Mouse (Mus musculus) thymus, postnatal 36 days (tissue): ENCODE measurements at regions not wholly inside any gene's neighbourhood (a gene's known extent, or its start where the extent isn't known, plus 50 kb on each side); places are given as distances from the start of the nearest gene placed in this dataset.

Experiments
- DNase-seq, 2 experiments: peaks; one replicate each; pipeline ENCODE4 v3.0.0; 2022; ENCODE audit warnings: mixed read lengths in 2 of 2

- peak; percentile 8 to 9 for DNase-seq
Observed at GRCm38 (mm10) chr2:117988396-117989173, 123.1 kb upstream of the Thbs1 start.

- DNase-seq = no peak
Observed at GRCm38 (mm10) chr2:117989215-117989614, 122.5 kb upstream of the Thbs1 start.

- DNase-seq = no peak
Observed at GRCm38 (mm10) chr2:117996130-117997083, 115.3 kb upstream of the Thbs1 start.

- no peak for DNase-seq
Observed at GRCm38 (mm10) chr2:117999641-118000040, 112.0 kb upstream of the Thbs1 start.

- no peak for DNase-seq
Observed at GRCm38 (mm10) chr2:118004191-118004590, 107.5 kb upstream of the Thbs1 start.

GRCm38 (mm10) chr2:118007539-118008427 lies 103.9 kb upstream of the Thbs1 start:
- peak; percentile 27 to 49 for DNase-seq

- no peak for DNase-seq
Observed at GRCm38 (mm10) chr2:118011679-118012078, 100.0 kb upstream of the Thbs1 start.

GRCm38 (mm10) chr2:118012211-118012610 lies 99.5 kb upstream of the Thbs1 start:
- DNase-seq = no peak

GRCm38 (mm10) chr2:118013156-118013555 lies 98.5 kb upstream of the Thbs1 start:
- DNase-seq = no peak

GRCm38 (mm10) chr2:118015182-118015581 lies 96.5 kb upstream of the Thbs1 start:
- DNase-seq = no peak

GRCm38 (mm10) chr2:118025829-118026735 lies 85.6 kb upstream of the Thbs1 start:
- no peak for DNase-seq

- DNase-seq = no peak
Observed at GRCm38 (mm10) chr2:118028881-118029280, 82.8 kb upstream of the Thbs1 start.

- no peak for DNase-seq
Observed at GRCm38 (mm10) chr2:118029470-118030108, 82.1 kb upstream of the Thbs1 start.

- no peak for DNase-seq
Observed at GRCm38 (mm10) chr2:118031662-118032061, 80.0 kb upstream of the Thbs1 start.

- no peak for DNase-seq
Observed at GRCm38 (mm10) chr2:118033377-118033776, 78.3 kb upstream of the Thbs1 start.

GRCm38 (mm10) chr2:118034026-118034425 lies 77.7 kb upstream of the Thbs1 start:
- DNase-seq = no peak

- no peak for DNase-seq
Observed at GRCm38 (mm10) chr2:118035333-118035732, 76.3 kb upstream of the Thbs1 start.

- no peak for DNase-seq
Observed at GRCm38 (mm10) chr2:118038859-118039818, 72.5 kb upstream of the Thbs1 start.

GRCm38 (mm10) chr2:118039819-118040206 lies 71.9 kb upstream of the Thbs1 start:
- no peak for DNase-seq
